Mouse (Mus musculus) skeletal muscle tissue, adult 2 months (tissue): ENCODE data around the gene Mepe.

ENCODE experiments used
- DNase-seq: peaks from one replicate; pipeline ENCODE4 v3.0.0-alpha.2; 2012; ENCODE audit warnings: low read depth, low spot score

Mepe gene

DNA sequence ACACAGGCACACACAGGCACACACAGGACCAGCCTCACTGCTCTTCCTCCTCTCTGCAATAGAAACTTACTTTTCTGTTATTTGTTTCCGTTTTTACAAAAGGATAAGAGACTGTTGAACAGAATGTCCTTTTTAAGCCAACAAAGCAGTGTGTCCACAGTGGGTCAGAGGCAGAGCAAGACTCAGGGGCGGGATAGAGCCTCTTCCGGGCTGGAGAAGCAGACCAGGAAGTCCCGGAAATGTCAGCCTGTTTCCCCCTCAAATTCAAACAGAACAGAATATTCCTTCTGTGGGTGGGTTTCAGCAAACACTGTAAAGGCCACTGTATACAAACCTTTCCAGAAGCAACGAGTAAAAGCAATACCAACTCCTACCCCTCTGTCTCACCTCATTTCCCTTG, 26.7 kb downstream of the Mepe start:
- no peak for DNase-seq

DNA sequence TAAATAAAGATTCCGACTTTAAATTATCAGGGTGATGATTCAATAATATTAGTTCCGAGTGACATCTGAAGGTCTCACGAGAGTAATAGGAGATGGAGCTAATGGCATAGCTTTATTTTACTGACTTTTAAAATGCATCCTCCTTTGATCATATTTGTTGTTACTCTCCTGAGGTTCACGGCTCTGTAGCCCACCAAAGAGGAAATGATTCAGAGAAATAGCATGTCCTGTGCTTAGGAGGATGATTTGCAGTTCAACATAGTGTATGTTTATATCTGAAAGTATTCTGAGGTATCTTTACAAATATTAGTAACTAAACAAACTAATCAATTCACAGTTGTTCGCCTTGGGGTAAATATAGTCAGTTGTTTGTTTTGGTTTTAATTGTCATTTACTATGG, 32.4 kb downstream of the Mepe start:
- DNase-seq, result no peak

DNA sequence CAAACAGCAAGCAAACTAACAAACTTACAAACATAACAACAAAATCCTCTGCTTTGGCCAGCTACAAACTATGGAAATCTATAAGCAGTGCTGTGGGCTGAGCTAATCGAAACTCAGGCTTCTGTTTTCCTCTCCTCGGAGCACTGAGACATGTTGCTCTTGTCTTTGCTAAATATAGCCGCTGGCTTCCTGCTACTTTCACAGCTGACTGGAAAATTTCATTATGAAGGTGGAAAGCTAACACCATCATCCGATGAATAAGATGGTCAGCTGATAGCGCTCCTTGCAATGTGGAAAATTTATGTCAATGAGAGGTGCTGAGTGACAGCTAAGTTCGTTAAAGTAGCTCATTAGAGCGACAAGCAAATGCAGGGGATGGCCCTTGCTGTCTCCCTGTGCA, 33.5 kb downstream of the Mepe start:
- DNase-seq, result peak; percentile 35

DNA sequence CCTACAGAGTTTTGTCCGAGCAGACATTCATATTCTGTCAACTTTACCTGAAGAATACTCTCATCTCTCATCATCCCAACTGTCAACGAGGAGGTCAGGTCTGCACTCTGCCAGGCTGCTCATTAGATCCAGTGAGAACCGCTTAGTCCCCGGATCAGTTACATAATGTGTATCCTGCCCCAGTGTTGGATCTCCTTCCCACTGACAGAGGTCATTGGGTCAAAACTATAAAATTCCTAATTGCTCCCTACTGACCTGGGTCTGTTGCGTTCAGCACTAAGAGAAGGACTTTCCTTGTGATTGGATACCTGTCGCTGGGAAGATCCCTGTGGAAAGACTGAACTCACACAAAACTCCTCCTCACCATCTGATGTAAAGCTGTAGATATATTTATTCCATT, 34.1 kb downstream of the Mepe start:
- DNase-seq, result peak; percentile 20

DNA sequence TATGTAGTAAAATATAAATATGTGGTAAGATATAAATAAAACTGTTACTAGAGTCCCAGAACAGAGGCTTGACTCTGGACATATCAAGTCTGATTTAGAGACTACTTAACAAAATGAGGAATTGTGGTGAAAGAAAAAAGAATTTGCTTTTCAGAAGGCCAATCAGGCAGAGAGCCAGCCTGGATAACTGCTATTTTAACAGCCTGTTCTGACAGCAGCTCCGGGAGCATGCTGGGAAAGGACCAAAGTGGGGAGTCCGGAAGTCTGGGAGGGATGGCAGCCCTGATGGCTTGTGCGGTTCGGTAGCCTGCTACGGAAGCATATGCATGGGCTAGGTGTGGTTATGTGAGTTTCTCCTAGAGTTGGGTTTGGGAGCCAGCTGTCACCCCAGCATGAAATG, 45.5 kb downstream of the Mepe start:
- no peak for DNase-seq

DNA sequence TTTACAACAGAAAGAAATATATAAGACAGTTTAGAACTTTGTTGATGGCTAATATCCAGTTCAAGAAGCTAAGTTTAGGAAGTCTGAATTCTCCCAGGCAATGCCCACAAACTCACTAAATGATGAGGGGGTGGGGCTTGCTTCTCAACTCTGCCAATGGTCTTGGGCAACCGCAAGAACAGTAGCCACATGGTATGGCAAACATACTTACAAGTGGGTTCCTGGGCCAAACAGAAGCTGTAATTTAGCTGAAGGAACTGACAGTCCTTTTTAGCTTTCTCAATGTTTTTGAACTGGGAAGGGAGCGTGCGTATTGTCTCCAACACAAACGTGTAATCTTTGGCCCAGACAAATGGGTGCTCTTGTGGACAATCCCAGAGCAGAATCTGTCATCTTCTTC, 46.2 kb downstream of the Mepe start:
- no peak for DNase-seq

GRCm38 (mm10) chr5:104373648-104374307, 48.6 kb downstream of the Mepe start:
- no peak for DNase-seq

DNA sequence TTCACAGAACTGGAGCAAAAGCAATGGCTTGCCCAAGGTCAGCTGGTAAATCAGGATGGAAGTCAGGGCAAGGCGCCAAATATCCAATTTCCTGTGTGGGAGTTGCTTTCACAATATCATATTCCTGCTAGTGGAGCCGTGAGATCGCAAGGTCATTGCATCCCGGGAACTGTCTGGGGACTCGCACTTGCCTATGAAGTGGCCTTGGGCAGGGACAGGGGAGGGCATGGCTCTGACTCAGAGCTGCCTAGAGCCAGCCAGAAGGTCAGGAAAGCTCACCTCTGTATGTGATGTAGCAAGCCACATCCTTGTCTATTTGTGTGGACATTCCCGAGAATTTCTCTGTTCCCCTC, 49.2 kb downstream of the Mepe start:
- peak; percentile 30 for DNase-seq

DNA sequence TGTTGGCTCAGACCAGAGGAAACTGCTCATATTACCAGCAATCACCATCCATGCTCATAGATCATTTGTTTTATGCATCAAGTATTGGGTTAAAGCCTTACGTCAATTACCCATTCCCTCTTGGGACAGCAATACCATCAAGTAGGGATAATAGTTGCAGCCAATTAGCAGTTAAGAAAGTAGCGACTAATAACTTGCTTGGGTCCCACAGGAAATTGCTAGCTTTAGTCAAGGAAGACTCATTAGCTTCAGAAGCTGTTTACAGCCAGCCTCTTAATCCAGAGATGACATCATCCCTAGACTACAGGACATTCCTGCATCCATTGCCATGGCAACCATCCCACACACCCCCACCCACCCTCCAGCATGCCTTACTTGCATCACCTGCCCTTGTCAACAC, 50.0 kb downstream of the Mepe start:
- no peak for DNase-seq

DNA sequence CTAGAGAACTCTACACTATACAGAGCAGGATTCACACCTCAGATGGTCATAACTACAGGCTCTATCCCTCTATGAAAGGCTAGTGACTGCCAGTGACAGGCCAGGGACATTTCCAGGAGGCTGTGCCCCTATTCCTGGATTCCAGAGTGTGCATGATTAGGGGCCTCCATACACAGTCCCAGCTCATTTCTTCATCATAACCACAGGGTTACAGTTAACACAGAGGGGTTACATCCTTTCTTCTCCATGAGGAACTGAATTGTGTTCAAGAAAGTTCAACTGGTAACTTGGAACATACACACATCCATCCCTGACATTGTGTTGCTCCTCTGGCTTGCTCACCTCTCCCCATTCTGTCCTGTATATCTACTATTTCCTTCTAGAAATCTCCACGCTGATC, 51.8 kb downstream of the Mepe start:
- DNase-seq, result no peak

GRCm38 (mm10) chr5:104380574-104380973, 55.4 kb downstream of the Mepe start:
- no peak for DNase-seq

GRCm38 (mm10) chr5:104381671-104382070, 56.5 kb downstream of the Mepe start:
- DNase-seq, result no peak

- no peak for DNase-seq
These were observed 59.4 kb downstream of the Mepe start for GRCm38 (mm10) chr5:104384540-104384939.

- no peak for DNase-seq
These were observed 60.4 kb downstream of the Mepe start for GRCm38 (mm10) chr5:104385521-104385920.

- DNase-seq, result no peak
These were observed 61.8 kb downstream of the Mepe start for GRCm38 (mm10) chr5:104386908-104387307.
